Mouse (Mus musculus) midbrain, embryonic 16.5 days (tissue): Measurements from ENCODE around the gene Arvcf. TPM values are rescaled to one million over a fixed set of nuclear protein-coding genes. Genes with fewer than 3 reads are reported as not detected.
A peak's percentile ranks its signal among the peaks of the same experiment; 100 is the strongest.

Experiments used
- ATAC-seq: fragments of 200-750 bp; cut with Nextera tagmentation; 2 replicates; pipeline ENCODE4 v1.8.0; 2017; ENCODE audit warnings: moderate TSS enrichment
- H3K27ac ChIP-seq: fragments of 300-500 bp; sonication (generic); 2 replicates; pipeline ENCODE4 v1.5.1; 2014; ENCODE audit warnings: mild to moderate bottlenecking, low read length, mixed read lengths
- H3K27me3 ChIP-seq: fragments of 300-500 bp; sonication (generic); 2 replicates; pipeline ENCODE4 v1.6.1; 2014; ENCODE audit warnings: low read depth, low read length, mixed read lengths; ENCODE audit not compliant: control insufficient read depth, insufficient read depth
- H3K36me3 ChIP-seq: fragments of 300-500 bp; sonication (generic); 2 replicates; pipeline ENCODE4 v1.6.1; 2014; ENCODE audit warnings: mild to moderate bottlenecking, low read length, moderate library complexity, mixed read lengths; ENCODE audit not compliant: control insufficient read depth, insufficient read depth
- H3K4me1 ChIP-seq: fragments of 300-500 bp; sonication (generic); 2 replicates; pipeline ENCODE4 v1.6.1; 2014; ENCODE audit warnings: mild to moderate bottlenecking, low read length, mixed read lengths; ENCODE audit not compliant: control insufficient read depth, insufficient read depth
- H3K4me2 ChIP-seq: fragments of 300-500 bp; sonication (generic); 2 replicates; pipeline ENCODE4 v1.6.1; 2014; ENCODE audit warnings: mild to moderate bottlenecking, low read length, mixed read lengths
- H3K4me3 ChIP-seq: fragments of 300-500 bp; sonication (generic); 2 replicates; pipeline ENCODE4 v1.5.1; 2014; ENCODE audit warnings: low read depth, mild to moderate bottlenecking, low read length, moderate library complexity, mixed read lengths
- H3K9ac ChIP-seq: fragments of 300-500 bp; sonication (generic); 2 replicates; pipeline ENCODE4 v1.6.1; 2014; ENCODE audit warnings: low read depth, low read length, mixed read lengths
- H3K9me3 ChIP-seq: fragments of 300-500 bp; sonication (generic); replicated peaks from 2 replicates; pipeline ENCODE4 v1.6.1; 2014; ENCODE audit warnings: mild to moderate bottlenecking, low read length, mixed read lengths; ENCODE audit not compliant: control insufficient read depth, poor library complexity, severe bottlenecking
- WGBS: fragments of 180-500 bp; shearing (Covaris S2); extraction: QIAGEN DNeasy Blood & Tissue Kit; methylation state at CpG from one replicate; pipeline ENCODE4 v1.1.7; 2014; 5-methylcytosine and 5-hydroxymethylcytosine counted together
- polyA plus RNA-seq: library from polyadenylated mRNA; unstranded; fragments of >200 nt; fragmentation: Nextera tagmentation; extraction: Ambion mirVana; gene quantifications from 2 replicates; pipeline ENCODE4 v1.2.1, GENCODE M21; 2015

Arvcf gene
- polyA plus RNA-seq, 1 experiment from 2014 or later = 80.2 TPM

GRCm38 (mm10) chr16:18424364-18425045 lies 76.5 kb downstream of the Arvcf start:
- Histone ChIP-seq H3K9me3 (no peaks in the 10 kb centered on the region), H3K4me1 (peaks cover 24% of the 10 kb centered on the region), H3K9ac (0 out of 2 replicates have a peak overlapping the region, but pooled peaks have one; percentile 37), H3K4me3 (no peak overlapping the region), H3K4me2 (peak overlapping the region; percentile 73), H3K27me3 (no peaks in the 10 kb centered on the region), H3K27ac (no peak overlapping the region), H3K36me3 (no peaks in the 10 kb centered on the region; the same call in 1 of the 2 replicates)
- 78% methylated on average over 11 of the region's 11 CpGs for WGBS
- ATAC-seq = no peak

- ATAC-seq = peak; percentile 65
- Histone ChIP-seq H3K4me1 (peaks cover 24% of the 10 kb centered on the region), H3K27me3 (no peaks in the 10 kb centered on the region), H3K27ac (peak overlapping the region; percentile 77), H3K9me3 (no peaks in the 10 kb centered on the region), H3K9ac (peak overlapping the region; percentile 97), H3K36me3 (no peaks in the 10 kb centered on the region; the same call in 1 of the 2 replicates), H3K4me3 (peak overlapping the region; percentile 92), H3K4me2 (peak overlapping the region; percentile 73)
- 26% methylated on average over 10 of the region's 10 CpGs for WGBS
Observed at GRCm38 (mm10) chr16:18425475-18426214, 77.7 kb downstream of the Arvcf start.

GRCm38 (mm10) chr16:18426215-18426791 lies 78.3 kb downstream of the Arvcf start, which contains the start of gene Txnrd2:
Gene Txnrd2, plus strand, starts transcription at chr16:18426384.
- ATAC-seq = peak; percentile 90
- peak within 1 kb of the TSS; percentile 92 for H3K4me3 ChIP-seq
- no peaks in the 10 kb centered on the region for H3K9me3 ChIP-seq
- H3K36me3 ChIP-seq = no peaks in the 10 kb centered on the region; the same call in 1 of the 2 replicates
- H3K27ac ChIP-seq = peak within 1 kb of the TSS; percentile 77
- under 1% methylated on average over 52 of the region's 52 CpGs for WGBS
- H3K27me3 ChIP-seq = no peaks in the 10 kb centered on the region
- H3K4me2 ChIP-seq = peak within 1 kb of the TSS; percentile 73
- H3K9ac ChIP-seq = peak within 1 kb of the TSS; percentile 97
- H3K4me1 ChIP-seq = peaks cover 24% of the 10 kb centered on the region

- Histone ChIP-seq H3K9me3 (no peaks in the 10 kb centered on the region), H3K4me2 (peak within 1 kb of the TSS; percentile 73), H3K4me1 (peaks cover 24% of the 10 kb centered on the region), H3K36me3 (no peaks in the 10 kb centered on the region; the same call in 1 of the 2 replicates), H3K4me3 (peak within 1 kb of the TSS; percentile 92), H3K9ac (peak within 1 kb of the TSS; percentile 97), H3K27me3 (no peaks in the 10 kb centered on the region), H3K27ac (peak within 1 kb of the TSS; percentile 77)
- 56% methylated on average over 5 of the region's 5 CpGs for WGBS
- no peak for ATAC-seq
Observed at GRCm38 (mm10) chr16:18426802-18427280, 78.9 kb downstream of the Arvcf start, which contains the start of gene Comt. Gene Comt, minus strand, starts transcription at chr16:18426852.

GRCm38 (mm10) chr16:18428011-18428515 lies 80.1 kb downstream of the Arvcf start:
- Histone ChIP-seq H3K9ac (no peak overlapping the region), H3K36me3 (no peaks in the 10 kb centered on the region), H3K4me1 (peaks cover 24% of the 10 kb centered on the region), H3K27ac (no peak overlapping the region), H3K9me3 (no peaks in the 10 kb centered on the region), H3K4me2 (no peak overlapping the region), H3K27me3 (no peaks in the 10 kb centered on the region), H3K4me3 (no peak overlapping the region)
- 83% methylated on average over 5 of the region's 5 CpGs for WGBS
- no peak for ATAC-seq

GRCm38 (mm10) chr16:18428516-18429042 lies 80.6 kb downstream of the Arvcf start:
- Histone ChIP-seq H3K27me3 (no peaks in the 10 kb centered on the region), H3K4me2 (no peak overlapping the region), H3K9ac (no peak overlapping the region), H3K27ac (no peak overlapping the region), H3K36me3 (no peaks in the 10 kb centered on the region), H3K9me3 (no peaks in the 10 kb centered on the region), H3K4me1 (peaks cover 22% of the 10 kb centered on the region), H3K4me3 (no peak overlapping the region)
- ATAC-seq = no peak
- WGBS = 91% methylated on average over 7 of the region's 7 CpGs

GRCm38 (mm10) chr16:18429641-18430040 lies 81.7 kb downstream of the Arvcf start:
- no peaks in the 10 kb centered on the region for H3K27me3 ChIP-seq
- no peaks in the 10 kb centered on the region for H3K36me3 ChIP-seq
- 92% methylated on average over 8 of the region's 8 CpGs for WGBS
- no peak overlapping the region for H3K4me2 ChIP-seq
- H3K9ac ChIP-seq = no peak overlapping the region
- H3K9me3 ChIP-seq = no peaks in the 10 kb centered on the region
- H3K27ac ChIP-seq = no peak overlapping the region
- no peak overlapping the region for H3K4me3 ChIP-seq
- no peak for ATAC-seq
- H3K4me1 ChIP-seq = peaks cover 13% of the 10 kb centered on the region

- H3K27me3 ChIP-seq = no peaks in the 10 kb centered on the region
Observed at GRCm38 (mm10) chr16:18430641-18431212, 82.7 kb downstream of the Arvcf start.

More at GRCm38 (mm10) chr16:18430641-18431212, 82.7 kb downstream of the Arvcf start:
- Histone ChIP-seq H3K4me1 (peaks cover 3% of the 10 kb centered on the region; the same call in 1 of the 2 replicates), H3K4me3 (no peak overlapping the region), H3K27ac (no peak overlapping the region), H3K4me2 (no peak overlapping the region), H3K9me3 (no peaks in the 10 kb centered on the region), H3K36me3 (no peaks in the 10 kb centered on the region), H3K9ac (no peak overlapping the region)
- ATAC-seq = no peak
- 89% methylated on average over 8 of the region's 8 CpGs for WGBS
